Mouse (Mus musculus): ENCODE results near the gene Cyld.

DNA sequence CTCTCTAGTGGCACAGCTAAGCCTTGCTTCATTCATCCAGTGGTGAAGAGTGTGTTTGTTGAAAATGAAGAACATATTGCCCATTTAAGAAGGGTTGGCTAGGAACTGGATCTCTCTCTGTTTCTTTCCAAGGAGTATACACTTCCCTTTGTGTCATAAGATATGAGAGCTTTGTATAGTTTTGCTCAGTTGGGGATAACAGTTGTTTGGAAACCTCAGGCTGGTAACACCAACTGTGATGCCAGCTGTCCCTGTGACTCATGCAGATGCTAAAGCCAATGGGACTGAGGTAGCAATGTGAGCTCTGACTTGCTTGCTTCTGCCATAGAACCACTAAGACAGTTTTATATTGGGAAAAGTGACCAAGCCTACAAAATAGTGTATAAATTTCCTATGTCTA lies 41.5 kb upstream of the Cyld start:
- TF ChIP-seq CTCF (IDR thresholded peaks at IDR 0.05; ENCODE audit: borderline replicate concordance, control insufficient read depth, extremely low read depth, insufficient read depth, low read length, poor library complexity) (no peak), POLR2A (IDR thresholded peaks at IDR 0.05; ENCODE audit: control insufficient read depth, extremely low read depth, insufficient read depth, low read length, poor library complexity) (no peak)

All from thymus, adult 2 months (tissue).